Mouse (Mus musculus) MEL (cell line): Measurements from ENCODE around the gene Atl3. TPM values are rescaled to one million over a fixed set of nuclear protein-coding genes. Genes with fewer than 3 reads are reported as not detected.
A peak's percentile ranks its signal among the peaks of the same experiment; 100 is the strongest.

Experiments used
- DNase-seq: peaks from one replicate; pipeline ENCODE4 v3.0.0; 2011; ENCODE audit warnings: low read depth, low spot score
- H3K27ac ChIP-seq: 2 replicates; pipeline ENCODE4 v1.5.1; 2012; ENCODE audit warnings: low read depth, mild to moderate bottlenecking, control low read depth, low read length, moderate library complexity; ENCODE audit not compliant: control insufficient read depth
- H3K27me3 ChIP-seq, 2 experiments: fragments of 150-350 bp in 1 of 2; sonication (generic) in 1 of 2; 2 replicates each; pipeline ENCODE4 v1.6.1; 2012; ENCODE audit warnings: low read length in 2 of 2, mild to moderate bottlenecking in 2 of 2, improper control_type of control experiment in 1 of 2, moderate library complexity in 1 of 2; ENCODE audit not compliant: insufficient read depth in 2 of 2, control insufficient read depth in 1 of 2
- H3K36me3 ChIP-seq, 2 experiments: 2 replicates each; pipeline ENCODE4 v1.6.1; 2012 to 2014; ENCODE audit warnings: low read length in 2 of 2, improper control_type of control experiment in 1 of 2, inconsistent platforms in 1 of 2, mild to moderate bottlenecking in 1 of 2; ENCODE audit not compliant: insufficient read depth in 2 of 2, control insufficient read depth in 1 of 2
- H3K4me1 ChIP-seq, 2 experiments: fragments of 150-350 bp in 1 of 2; sonication (generic) in 1 of 2; 2 replicates each; pipeline ENCODE4 v1.6.1; 2012; ENCODE audit warnings: low read length in 2 of 2, improper control_type of control experiment in 1 of 2, mild to moderate bottlenecking in 1 of 2; ENCODE audit not compliant: insufficient read depth in 2 of 2, control insufficient read depth in 1 of 2
- H3K4me3 ChIP-seq, 2 experiments: fragments of 150-350 bp in 1 of 2; sonication (generic) in 1 of 2; 2 replicates each; pipeline ENCODE4 v1.5.1; 2012; ENCODE audit warnings: low read depth in 2 of 2, low read length in 2 of 2, mild to moderate bottlenecking in 2 of 2, moderate library complexity in 2 of 2, control low read depth in 1 of 2, improper control_type of control experiment in 1 of 2; ENCODE audit not compliant: control insufficient read depth in 1 of 2, insufficient read depth in 1 of 2
- H3K79me2 ChIP-seq: 2 replicates; pipeline ENCODE4 v1.6.1; 2012; ENCODE audit warnings: mild to moderate bottlenecking, low read length, moderate library complexity; ENCODE audit not compliant: control insufficient read depth, poor library complexity, insufficient read depth
- H3K9ac ChIP-seq: 2 replicates; pipeline ENCODE4 v1.6.1; 2012; ENCODE audit warnings: low read depth, mild to moderate bottlenecking, control low read depth, low read length, moderate library complexity; ENCODE audit not compliant: control insufficient read depth, poor library complexity, severe bottlenecking
- H3K9me3 ChIP-seq: fragments of 150-350 bp; sonication (generic); replicated peaks from 2 replicates; pipeline ENCODE4 v1.6.1; 2012; ENCODE audit warnings: mild to moderate bottlenecking, low read length, improper control_type of control experiment, moderate library complexity; ENCODE audit not compliant: insufficient read depth
- BHLHE40 ChIP-seq: IDR thresholded peaks from 2 replicates; pipeline ENCODE4 v1.6.1; 2012; ENCODE audit warnings: low read depth, mild to moderate bottlenecking, inconsistent platforms, low read length, improper control_type of control experiment, borderline replicate concordance
- CTCF ChIP-seq, 3 experiments: IDR thresholded peaks in 2 of 3; conservative IDR thresholded peaks in 1 of 3; 2 replicates each; pipeline ENCODE4 v1.5.1; 2011 to 2012; ENCODE audit warnings: low read length in 3 of 3, low read depth in 2 of 3, mild to moderate bottlenecking in 2 of 3, improper control_type of control experiment in 1 of 3, inconsistent platforms in 1 of 3, mixed read lengths in 1 of 3, moderate library complexity in 1 of 3; ENCODE audit not compliant: control insufficient read depth in 1 of 3, insufficient read depth in 1 of 3, poor library complexity in 1 of 3, severe bottlenecking in 1 of 3
- E2F4 ChIP-seq: IDR thresholded peaks from 2 replicates; pipeline ENCODE4 v1.6.1; 2011; ENCODE audit warnings: low read depth, low read length, improper control_type of control experiment, borderline replicate concordance
- GATA1 ChIP-seq: IDR thresholded peaks from 2 replicates; pipeline ENCODE4 v1.6.1; 2011; ENCODE audit warnings: low read depth, low read length, improper control_type of control experiment
- MEF2A ChIP-seq: IDR thresholded peaks from 2 replicates; pipeline ENCODE4 v1.6.1; 2014; ENCODE audit warnings: low read depth, mild to moderate bottlenecking, inconsistent platforms, low read length, improper control_type of control experiment; ENCODE audit not compliant: poor library complexity, insufficient replicate concordance, severe bottlenecking; ENCODE audit errors: extremely low read depth
- MYC ChIP-seq: IDR thresholded peaks from 2 replicates; pipeline ENCODE4 v1.6.1; 2011; ENCODE audit warnings: low read depth, mild to moderate bottlenecking, low read length, improper control_type of control experiment, moderate library complexity
- NELFE ChIP-seq: IDR thresholded peaks from 2 replicates; pipeline ENCODE4 v1.6.1; 2011; ENCODE audit warnings: low read depth, low read length, improper control_type of control experiment
- NRF1 ChIP-seq: IDR thresholded peaks from 2 replicates; pipeline ENCODE4 v1.6.1; 2014; ENCODE audit warnings: low read depth, mild to moderate bottlenecking, inconsistent platforms, low read length, improper control_type of control experiment, moderate library complexity; ENCODE audit not compliant: poor library complexity, insufficient read depth, severe bottlenecking
- RAD21 ChIP-seq: IDR thresholded peaks from 2 replicates; pipeline ENCODE4 v1.6.1; 2011; ENCODE audit warnings: mild to moderate bottlenecking, low read depth, low read length, improper control_type of control experiment
- RCOR1 ChIP-seq: IDR thresholded peaks from 2 replicates; pipeline ENCODE4 v1.6.1; 2012; ENCODE audit warnings: low read depth, mild to moderate bottlenecking, inconsistent platforms, low read length, improper control_type of control experiment
- SIN3A ChIP-seq: IDR thresholded peaks from 2 replicates; pipeline ENCODE4 v1.6.1; 2012; ENCODE audit warnings: low read length, improper control_type of control experiment, inconsistent platforms
- TBP ChIP-seq: IDR thresholded peaks from 2 replicates; pipeline ENCODE4 v1.8.0; 2011; ENCODE audit warnings: low read depth, low read length, improper control_type of control experiment
- USF2 ChIP-seq, 2 experiments: IDR thresholded peaks; 2 replicates each; pipeline ENCODE4 v1.6.1; 2011 to 2012; ENCODE audit warnings: improper control_type of control experiment in 2 of 2, low read length in 2 of 2, borderline replicate concordance in 1 of 2, inconsistent platforms in 1 of 2, low read depth in 1 of 2, mild to moderate bottlenecking in 1 of 2; ENCODE audit not compliant: insufficient read depth in 1 of 2
- ZKSCAN1 ChIP-seq: IDR thresholded peaks from 2 replicates; pipeline ENCODE4 v1.6.1; 2012; ENCODE audit warnings: low read depth, mild to moderate bottlenecking, inconsistent platforms, low read length, improper control_type of control experiment, moderate library complexity
- ZNF384 ChIP-seq: IDR thresholded peaks from 2 replicates; pipeline ENCODE4 v1.6.1; 2012; ENCODE audit warnings: low read depth, mild to moderate bottlenecking, inconsistent platforms, low read length, improper control_type of control experiment
- polyA plus RNA-seq, 2 experiments: library from polyadenylated mRNA; stranded (reverse) in 1 of 2; unstranded in 1 of 2; fragments of >175 nt in 1 of 2; fragments of >200 nt in 1 of 2; gene quantifications; 2 replicates each; pipeline versions ENCODE4 v1.2.1 to v1.2.4; 2012; ENCODE audit warnings: low replicate concordance in 2 of 2, low read depth in 1 of 2; ENCODE audit not compliant: insufficient read length in 2 of 2, insufficient read depth in 1 of 2, missing spikeins in 1 of 2
- total RNA-seq: library from RNA; depleted of rRNA; stranded (reverse); fragments of 300-350 nt; gene quantifications from 2 replicates; pipeline ENCODE4 v1.2.3, GENCODE M21; 2012; rRNA removed

Atl3 gene
- 12.7 and 16.4 TPM in 2 replicates for total RNA-seq
- 10 to 100 TPM in 1 of 2 experiments, not detected in 1; 15.3 TPM for polyA plus RNA-seq

DNA sequence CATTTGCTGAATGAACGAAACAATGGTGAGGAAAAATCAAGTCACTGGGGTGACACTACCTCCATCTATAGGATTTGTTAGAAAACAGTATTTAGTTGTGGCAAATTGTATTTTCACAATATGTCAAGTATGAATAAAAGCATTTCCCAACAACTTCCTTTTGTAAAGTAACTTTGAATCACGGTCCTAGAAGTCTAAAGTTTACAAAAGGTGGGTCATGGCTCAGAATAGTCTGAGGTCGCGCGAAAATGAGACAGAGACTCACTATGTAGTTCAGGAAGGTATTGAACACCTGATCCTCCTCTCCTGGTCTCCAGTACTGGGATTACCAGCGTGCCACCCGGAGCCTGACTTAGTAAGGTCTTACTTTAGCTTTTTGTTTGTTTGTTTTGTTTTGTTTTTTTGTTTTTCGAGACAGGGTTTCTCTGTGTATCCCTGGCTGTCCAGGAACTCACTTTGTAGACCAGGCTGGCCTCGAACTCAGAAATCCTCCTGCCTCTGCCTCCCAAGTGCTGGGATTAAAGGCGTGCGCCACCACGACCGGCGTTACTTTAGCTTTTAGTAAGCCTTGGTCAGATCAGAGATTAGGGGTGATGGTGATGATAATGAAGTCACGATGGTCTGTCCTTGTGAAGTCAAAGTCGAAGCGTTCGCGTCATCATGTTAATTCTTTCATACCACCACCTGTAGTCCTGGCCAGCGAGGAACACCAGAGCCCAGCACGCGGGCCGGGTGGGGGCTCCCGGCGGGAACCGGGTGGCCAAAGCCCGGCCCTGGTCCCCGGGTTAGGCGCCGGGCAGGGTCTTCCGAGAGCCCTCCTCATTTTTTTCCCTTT, at the start of gene Atl3:
Gene Atl3, plus strand, starts transcription at position 689 of the 835 bp plus-strand sequence.
- H3K9me3 ChIP-seq, result no peaks in the 10 kb centered on the region
- peak within 1 kb of the TSS; percentile 86 for H3K27ac ChIP-seq
- no peak for DNase-seq
- H3K36me3 ChIP-seq, result peaks cover 0 to 13% of the 10 kb centered on the region in 2 experiments; a peak in 2 of 4 replicates
- H3K79me2 ChIP-seq, result peaks cover 13% of the 10 kb centered on the region
- H3K4me3 ChIP-seq, result peak within 1 kb of the TSS; percentile 72 to 85
- H3K27me3 ChIP-seq, result no peaks in the 10 kb centered on the region
- H3K4me1 ChIP-seq, result peaks cover 4 to 8% of the 10 kb centered on the region in 2 experiments; a peak in 3 of 4 replicates
- TF ChIP-seq NRF1, result no peak
- no peak for TF ChIP-seq SIN3A
- H3K9ac ChIP-seq, result peak within 1 kb of the TSS; percentile 91

DNA sequence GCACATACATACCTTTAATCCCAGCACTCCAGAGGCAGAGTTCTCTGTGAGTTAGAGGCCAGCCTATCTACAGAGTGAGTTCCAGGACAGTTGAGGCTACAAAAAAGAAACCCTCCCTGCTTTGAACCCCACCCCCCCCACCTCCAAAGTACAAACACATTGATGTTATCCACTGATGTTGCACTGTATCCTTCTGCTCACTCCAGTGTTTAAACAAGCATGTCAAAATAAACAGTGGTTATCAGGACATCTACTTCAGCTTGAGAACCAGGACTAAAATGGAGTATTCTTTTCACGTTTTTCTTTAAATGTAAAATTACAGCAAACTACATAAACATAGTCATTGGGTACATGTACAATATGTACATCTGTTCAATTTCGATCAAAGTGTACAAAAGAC, 48.7 kb upstream of the Atl3 start:
- no peak for TF ChIP-seq USF2 (IDR thresholded peaks at IDR 0.05; ENCODE audit: borderline replicate concordance in 1 of 2, insufficient read depth in 1 of 2, low read depth in 1 of 2, low read length in 2 of 2)
- no peak for TF ChIP-seq MYC
- no peak for TF ChIP-seq RAD21
- no peak for TF ChIP-seq CTCF (IDR thresholded peaks at IDR 0.05 in 2 of 3, conservative IDR thresholded peaks at IDR 0.05 in 1 of 3; ENCODE audit: control insufficient read depth in 1 of 3, insufficient read depth in 1 of 3, low read depth in 2 of 3, low read length in 3 of 3, poor library complexity in 1 of 3, severe bottlenecking in 1 of 3)
- no peak for TF ChIP-seq NELFE
- TF ChIP-seq GATA1, result no peak
- TF ChIP-seq RCOR1, result no peak
- TF ChIP-seq ZKSCAN1, result no peak
- no peak for TF ChIP-seq E2F4
- no peak for TF ChIP-seq TBP
- no peak for TF ChIP-seq MEF2A
- TF ChIP-seq BHLHE40, result no peak
- no peak for TF ChIP-seq ZNF384
- TF ChIP-seq, all 39 proteins: peak for 0

More for the DNA sequence above, 48.7 kb upstream of the Atl3 start:
- Histone ChIP-seq H3K9ac (no peak overlapping the region), H3K9me3 (no peaks in the 10 kb centered on the region), H3K4me1 (no peaks in the 10 kb centered on the region), H3K79me2 (0 out of 2 replicates have a peak, but pooled peaks cover 2% of the 10 kb centered on the region), H3K27me3 (no peaks in the 10 kb centered on the region), H3K27ac (no peak overlapping the region), H3K4me3 (no peak overlapping the region), H3K36me3 (no peaks in the 10 kb centered on the region; a peak in 2 of 4 replicates)
- DNase-seq, result no peak
